Mouse (Mus musculus) heart, embryonic 11.5 days (tissue): ENCODE results near the gene Fbxl8. TPM values are rescaled to one million over a fixed set of nuclear protein-coding genes. Genes with fewer than 3 reads are reported as not detected.

Source experiments
- ATAC-seq: fragments of 200-750 bp; cut with Nextera tagmentation; replicated peaks from 2 replicates; pipeline ENCODE4 v1.8.0; 2017; ENCODE audit warnings: moderate library complexity; ENCODE audit not compliant: insufficient number of reproducible peaks, low FRiP score, low TSS enrichment
- H3K27ac ChIP-seq: fragments of 300-500 bp; sonication (generic); 2 replicates; pipeline ENCODE4 v1.5.1; 2014; ENCODE audit warnings: mild to moderate bottlenecking, low read depth, low read length
- H3K27me3 ChIP-seq: fragments of 300-500 bp; sonication (generic); 2 replicates; pipeline ENCODE4 v1.6.1; 2014; ENCODE audit warnings: mild to moderate bottlenecking, low read length, mixed read lengths; ENCODE audit not compliant: control insufficient read depth, insufficient read depth
- H3K36me3 ChIP-seq: fragments of 300-500 bp; sonication (generic); 2 replicates; pipeline ENCODE4 v1.6.1; 2014; ENCODE audit warnings: mild to moderate bottlenecking, low read length, moderate library complexity, mixed read lengths; ENCODE audit not compliant: control insufficient read depth, insufficient read depth
- H3K4me1 ChIP-seq: fragments of 300-500 bp; sonication (generic); 2 replicates; pipeline ENCODE4 v1.6.1; 2014; ENCODE audit warnings: low read length; ENCODE audit not compliant: control insufficient read depth, insufficient read depth
- H3K4me2 ChIP-seq: fragments of 300-500 bp; sonication (generic); 2 replicates; pipeline ENCODE4 v1.6.1; 2014; ENCODE audit warnings: mild to moderate bottlenecking, moderate library complexity
- H3K4me3 ChIP-seq: fragments of 300-500 bp; sonication (generic); 2 replicates; pipeline ENCODE4 v1.5.1; 2014; ENCODE audit warnings: low read depth, low read length
- H3K9ac ChIP-seq: fragments of 300-500 bp; sonication (generic); 2 replicates; pipeline ENCODE4 v1.6.1; 2014; ENCODE audit warnings: mild to moderate bottlenecking, low read depth, low read length, moderate library complexity
- H3K9me3 ChIP-seq: fragments of 300-500 bp; sonication (generic); replicated peaks from 2 replicates; pipeline ENCODE4 v1.6.1; 2016; ENCODE audit warnings: low read length; ENCODE audit not compliant: control insufficient read depth
- WGBS: fragments of 180-500 bp; shearing (Covaris S2); extraction: QIAGEN DNeasy Blood & Tissue Kit; methylation state at CpG from one replicate; pipeline ENCODE4 v1.1.7; 2014; ENCODE audit not compliant: insufficient replicate concordance; 5-methylcytosine and 5-hydroxymethylcytosine counted together
- polyA plus RNA-seq: library from polyadenylated mRNA; unstranded; fragments of >200 nt; fragmentation: Nextera tagmentation; extraction: Ambion mirVana; gene quantifications from 2 replicates; pipeline ENCODE4 v1.2.1, GENCODE M21; 2014

The Fbxl8 gene
- polyA plus RNA-seq, 1 experiment from 2014 or later, result 2.8 TPM

DNA sequence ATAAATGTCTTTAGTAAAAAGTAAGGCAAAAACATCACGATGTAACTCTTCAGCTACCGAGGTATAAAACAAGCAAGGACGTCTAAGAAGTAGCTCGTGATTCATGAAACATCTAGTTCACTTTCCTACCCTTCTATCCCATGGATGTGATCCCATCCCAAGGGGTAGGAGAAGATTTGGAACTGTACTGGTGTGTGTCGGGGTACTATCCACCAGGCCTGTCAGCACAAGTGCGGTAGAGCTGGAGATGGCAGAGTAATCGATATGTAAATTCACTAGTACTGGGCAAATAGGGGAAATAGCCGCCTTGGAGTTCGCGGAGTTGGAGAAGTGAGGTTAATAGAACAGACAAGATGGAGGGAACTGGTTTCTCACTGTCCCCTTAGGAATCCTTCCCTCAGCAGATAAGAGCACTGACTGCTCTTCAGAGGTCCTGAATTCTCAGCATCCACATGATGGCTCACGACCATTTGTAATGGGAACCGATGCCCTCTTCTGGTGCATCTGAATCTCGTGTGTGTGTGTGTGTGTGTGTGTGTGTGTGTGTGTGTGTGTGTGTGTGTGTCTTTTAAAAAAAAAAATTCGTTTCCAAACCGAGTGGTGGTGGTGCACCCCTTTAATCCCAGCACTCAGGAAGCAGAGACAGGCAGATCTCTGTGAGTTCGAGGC is 1.1 kb upstream of the Fbxl8 start:
- H3K27ac ChIP-seq, result no peak overlapping the region
- peak overlapping the region; percentile 97; the same call in 1 of the 2 replicates for H3K4me2 ChIP-seq
- 38% methylated on average over 16 of the region's 16 CpGs for WGBS
- H3K4me1 ChIP-seq, result peaks cover 14% of the 10 kb centered on the region
- H3K9ac ChIP-seq, result no peak overlapping the region; the same call in 1 of the 2 replicates
- no peak for ATAC-seq
- peak overlapping the region; percentile 81 for H3K4me3 ChIP-seq
- H3K36me3 ChIP-seq, result no peaks in the 10 kb centered on the region
- peaks cover 57% of the 10 kb centered on the region for H3K27me3 ChIP-seq
- H3K9me3 ChIP-seq, result peaks cover 5% of the 10 kb centered on the region; the same call in 1 of the 2 replicates

DNA sequence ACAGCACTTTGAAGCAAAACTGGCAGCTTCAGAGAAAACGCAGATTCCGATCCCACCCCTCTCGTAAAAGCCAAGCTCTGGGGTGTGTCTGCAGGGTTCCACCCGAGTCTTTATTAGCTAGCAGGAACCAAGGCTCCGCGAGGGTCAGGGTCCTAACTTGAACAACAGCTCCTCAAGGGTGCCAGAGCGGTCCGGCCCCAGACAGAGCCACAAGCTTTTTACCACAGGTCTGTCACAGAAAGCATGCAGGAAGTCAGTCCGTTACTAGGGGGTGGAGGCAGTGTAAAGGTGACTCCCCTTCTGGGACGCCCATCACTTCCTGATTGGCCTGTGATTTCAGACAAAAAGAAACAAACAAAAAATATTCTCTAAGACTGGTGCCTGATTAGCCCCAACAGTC is 680 bp downstream of the Fbxl8 start:
- Histone ChIP-seq H3K9me3 (peaks cover 5% of the 10 kb centered on the region; the same call in 1 of the 2 replicates), H3K9ac (peak overlapping the region; percentile 76; the same call in 1 of the 2 replicates), H3K36me3 (no peaks in the 10 kb centered on the region), H3K4me3 (peak overlapping the region; percentile 81), H3K27ac (no peak overlapping the region), H3K27me3 (peaks cover 58% of the 10 kb centered on the region), H3K4me2 (peak overlapping the region; percentile 97), H3K4me1 (peaks cover 19% of the 10 kb centered on the region)
- ATAC-seq, result no peak
- WGBS, result 17% methylated on average over 10 of the region's 10 CpGs

DNA sequence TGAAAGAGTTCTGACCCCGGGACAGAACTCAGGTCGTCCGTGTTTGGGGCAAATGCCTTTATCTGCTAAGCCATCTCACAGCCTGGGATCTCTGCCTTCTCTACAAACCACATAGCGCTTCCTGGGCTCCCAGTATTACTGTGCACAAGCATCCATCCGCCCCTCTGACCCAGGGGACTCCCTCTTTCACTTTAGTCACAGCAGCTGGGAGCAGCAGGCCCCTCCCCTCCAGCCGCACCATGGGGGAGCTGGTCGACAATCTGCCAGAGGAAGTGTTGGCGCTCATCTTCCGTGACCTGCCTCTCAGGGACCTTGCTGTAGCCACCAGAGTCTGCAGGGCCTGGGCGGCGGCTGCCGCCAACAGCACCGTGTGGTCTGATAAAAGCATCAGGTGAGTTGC is 2.3 kb downstream of the Fbxl8 start:
- ATAC-seq, result no peak
- Histone ChIP-seq H3K36me3 (no peaks in the 10 kb centered on the region), H3K27ac (no peak overlapping the region), H3K27me3 (peaks cover 64% of the 10 kb centered on the region), H3K4me1 (peaks cover 23% of the 10 kb centered on the region), H3K9ac (no peak overlapping the region), H3K4me3 (no peak overlapping the region), H3K9me3 (peaks cover 5% of the 10 kb centered on the region; the same call in 1 of the 2 replicates), H3K4me2 (no peak overlapping the region)
- WGBS, result 19% methylated on average over 13 of the region's 13 CpGs

DNA sequence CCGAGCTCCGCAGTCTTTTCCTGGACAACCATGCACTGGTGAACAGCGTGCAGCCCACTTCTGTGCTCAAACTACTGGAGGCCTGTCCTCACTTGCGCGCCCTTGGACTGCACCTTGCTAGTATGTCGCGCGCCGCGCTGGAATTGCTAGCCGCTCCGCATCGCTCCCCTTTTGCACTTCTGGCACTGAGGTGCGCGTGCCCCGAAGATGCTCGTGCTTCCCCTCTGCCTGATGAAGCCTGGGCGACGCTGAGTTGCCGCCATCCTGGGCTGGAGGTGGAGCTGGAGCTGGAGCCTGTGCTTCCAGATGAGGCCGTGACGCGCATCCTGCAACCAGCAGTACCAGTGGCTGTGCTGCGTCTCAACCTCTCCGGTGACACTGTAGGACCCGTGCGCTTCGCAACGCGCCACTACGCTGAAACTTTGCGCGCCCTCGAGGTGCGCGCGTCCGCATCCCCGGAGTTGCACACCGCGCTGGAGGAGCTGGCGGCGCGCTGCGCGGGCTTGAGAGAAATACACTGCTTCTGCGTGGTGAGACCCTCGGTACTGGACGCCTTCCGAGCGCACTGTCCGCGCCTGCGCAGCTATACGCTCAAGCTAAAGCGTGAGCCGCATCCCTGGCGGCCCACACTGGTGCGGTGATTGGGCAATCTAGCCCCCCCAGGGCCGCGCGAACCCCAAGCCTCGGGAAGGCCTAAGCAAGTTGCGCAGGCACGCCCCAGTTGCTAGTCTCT is 4.1 kb downstream of the Fbxl8 start:
- Histone ChIP-seq H3K27ac (no peak overlapping the region), H3K4me3 (peak overlapping the region; percentile 48), H3K9me3 (peaks cover 5% of the 10 kb centered on the region; the same call in 1 of the 2 replicates), H3K27me3 (peaks cover 77% of the 10 kb centered on the region), H3K9ac (peak overlapping the region; percentile 58), H3K4me2 (peak overlapping the region; percentile 74), H3K4me1 (peaks cover 23% of the 10 kb centered on the region), H3K36me3 (no peaks in the 10 kb centered on the region)
- peak; percentile 18; the same call in 1 of the 2 replicates for ATAC-seq
- under 1% methylated on average over 65 of the region's 65 CpGs for WGBS

GRCm38 (mm10) chr8:105269075-105269458 is 4.6 kb downstream of the Fbxl8 start:
- Histone ChIP-seq H3K36me3 (no peaks in the 10 kb centered on the region), H3K4me3 (peak overlapping the region; percentile 48), H3K4me2 (peak overlapping the region; percentile 74), H3K4me1 (peaks cover 23% of the 10 kb centered on the region), H3K27me3 (peaks cover 82% of the 10 kb centered on the region), H3K27ac (no peak overlapping the region), H3K9me3 (peaks cover 5% of the 10 kb centered on the region; the same call in 1 of the 2 replicates), H3K9ac (peak overlapping the region; percentile 58; the same call in 1 of the 2 replicates)
- no peak for ATAC-seq
- 2% methylated on average over 10 of the region's 10 CpGs for WGBS

DNA sequence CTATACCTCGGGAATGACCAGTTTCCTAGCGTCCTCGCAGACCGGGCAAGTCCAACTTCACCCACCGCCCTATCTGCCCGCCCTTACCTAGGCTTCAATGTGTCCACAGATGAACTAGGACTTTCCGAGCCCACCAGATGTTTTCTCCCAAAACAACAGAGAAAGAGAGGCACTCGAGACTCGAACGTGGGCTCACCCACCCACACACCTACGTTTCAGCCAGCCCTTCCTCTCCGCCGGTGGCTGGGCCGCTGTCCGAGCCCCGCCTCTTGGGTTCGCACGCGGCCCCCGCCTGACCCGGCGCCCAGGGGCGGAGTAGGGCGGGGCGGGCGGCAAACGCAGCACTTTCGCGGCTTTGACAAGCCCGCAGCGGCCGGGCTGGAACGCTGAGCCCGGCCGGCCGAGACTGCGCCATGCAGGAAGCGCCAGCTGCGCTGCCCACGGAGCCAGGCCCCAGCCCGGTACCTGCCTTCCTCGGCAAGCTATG is 5.1 kb downstream of the Fbxl8 start, which contains the start of gene Hsf4:
Hsf4 (plus strand) TSS at position 341 of the 487 bp plus-strand sequence.
- ATAC-seq, result no peak; the same call in 1 of the 2 replicates
- Histone ChIP-seq H3K4me3 (peak within 1 kb of the TSS; percentile 48), H3K27ac (no peak within 1 kb of the TSS), H3K9me3 (peaks cover 5% of the 10 kb centered on the region; the same call in 1 of the 2 replicates), H3K27me3 (peaks cover 86% of the 10 kb centered on the region), H3K4me1 (peaks cover 23% of the 10 kb centered on the region), H3K36me3 (no peaks in the 10 kb centered on the region), H3K9ac (peak within 1 kb of the TSS; percentile 58), H3K4me2 (peak within 1 kb of the TSS; percentile 74)
- under 1% methylated on average over 42 of the region's 42 CpGs for WGBS

DNA sequence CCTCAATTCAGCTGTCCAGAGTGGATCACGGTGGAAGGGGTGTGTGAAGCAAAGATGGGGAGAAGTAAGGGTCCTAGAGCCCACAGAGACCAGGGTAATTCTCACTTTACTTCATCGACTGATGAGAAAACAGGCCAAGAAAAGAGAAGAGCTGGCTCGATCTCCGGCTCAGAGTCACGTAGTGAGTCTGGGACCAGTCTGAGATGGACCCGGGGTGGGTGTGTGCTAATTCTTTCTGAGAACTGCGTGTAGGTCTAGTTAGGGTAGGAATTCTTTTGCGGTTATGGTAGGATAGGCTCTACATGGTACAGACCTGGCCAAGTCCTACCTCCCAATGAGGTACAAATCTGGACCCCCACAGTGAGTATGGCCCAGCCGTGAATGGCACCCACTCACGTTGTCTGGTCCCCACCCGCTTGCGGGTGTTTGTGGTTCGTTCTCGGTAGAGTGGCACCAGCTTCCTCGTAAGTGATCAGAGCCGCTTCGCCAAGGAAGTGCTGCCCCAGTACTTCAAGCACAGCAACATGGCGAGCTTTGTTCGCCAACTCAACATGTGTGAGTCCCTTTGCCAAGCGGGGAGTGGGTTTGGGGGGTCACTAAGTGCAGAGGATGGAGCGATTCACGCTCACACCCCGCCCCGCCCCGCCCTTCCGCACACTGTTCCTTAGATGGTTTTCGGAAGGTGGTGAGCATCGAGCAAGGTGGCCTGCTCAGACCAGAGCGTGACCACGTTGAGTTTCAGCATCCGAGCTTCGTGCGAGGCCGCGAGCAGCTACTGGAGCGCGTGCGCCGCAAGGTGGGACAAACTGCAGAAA is 5.9 kb downstream of the Fbxl8 start:
- H3K4me3 ChIP-seq, result peak overlapping the region; percentile 48
- no peak overlapping the region for H3K27ac ChIP-seq
- H3K36me3 ChIP-seq, result no peaks in the 10 kb centered on the region
- no peak; the same call in 1 of the 2 replicates for ATAC-seq
- peaks cover 21% of the 10 kb centered on the region for H3K4me1 ChIP-seq
- 3% methylated on average over 39 of the region's 39 CpGs for WGBS
- H3K9me3 ChIP-seq, result peaks cover 5% of the 10 kb centered on the region; the same call in 1 of the 2 replicates
- peak overlapping the region; percentile 58 for H3K9ac ChIP-seq
- peaks cover 94% of the 10 kb centered on the region for H3K27me3 ChIP-seq
- H3K4me2 ChIP-seq, result peak overlapping the region; percentile 74

DNA sequence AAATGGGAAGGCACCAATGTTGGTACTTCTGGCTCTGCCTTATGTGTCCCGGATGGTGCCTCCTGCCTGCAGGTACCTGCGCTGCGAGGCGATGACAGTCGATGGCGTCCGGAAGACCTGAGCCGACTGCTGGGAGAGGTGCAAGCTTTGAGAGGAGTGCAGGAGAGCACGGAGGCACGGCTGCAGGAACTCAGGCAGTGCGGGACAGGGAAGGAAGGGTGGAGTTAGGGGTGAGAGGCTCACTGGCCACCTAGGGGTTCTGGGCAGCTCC is 6.4 kb downstream of the Fbxl8 start:
- Histone ChIP-seq H3K27me3 (peaks cover 98% of the 10 kb centered on the region), H3K9ac (no peak overlapping the region), H3K4me1 (peaks cover 23% of the 10 kb centered on the region), H3K36me3 (no peaks in the 10 kb centered on the region), H3K4me2 (peak overlapping the region; percentile 20; the same call in 1 of the 2 replicates), H3K27ac (no peak overlapping the region), H3K9me3 (peaks cover 5% of the 10 kb centered on the region; the same call in 1 of the 2 replicates), H3K4me3 (no peak overlapping the region)
- ATAC-seq, result no peak
- WGBS, result under 1% methylated on average over 11 of the region's 11 CpGs
